Mouse (Mus musculus) C2C12 (cell line): Measurements from ENCODE around the gene Cldn24.

Experiments
- CTCF ChIP-seq: IDR thresholded peaks from one replicate; pipeline ENCODE4 v1.5.1; 2011; ENCODE audit not compliant: control insufficient read depth, insufficient read depth, insufficient read length
- MAX ChIP-seq: IDR thresholded peaks from one replicate; pipeline ENCODE4 v1.6.1; 2011; ENCODE audit warnings: mild to moderate bottlenecking, control low read depth

DNA sequence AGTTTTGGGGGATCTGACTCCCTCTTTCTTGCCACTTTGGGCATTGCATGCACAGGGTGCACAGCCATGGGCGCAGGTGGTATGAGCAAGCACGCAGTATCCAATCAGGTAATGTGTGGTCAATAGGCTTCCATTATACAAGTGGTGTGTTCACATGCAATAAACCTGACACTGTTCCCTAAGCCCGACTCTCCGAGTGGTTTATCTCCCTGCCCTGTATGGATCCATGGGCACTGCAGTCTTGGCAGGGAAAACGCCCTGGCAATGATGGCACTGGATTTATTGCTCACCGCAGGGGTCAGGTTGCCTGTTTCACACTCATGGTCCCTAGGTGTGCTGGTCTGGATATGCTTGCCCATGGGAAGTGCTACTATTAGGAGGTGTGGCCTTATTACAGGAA, 26.0 kb downstream of the Cldn24 start:
- TF ChIP-seq MAX (no peak), CTCF (no peak)
